Mouse (Mus musculus) liver (tissue): ENCODE data around the gene Zswim2.
"Not testable (repeated sequence)": the region's sequence is repeated elsewhere in the genome, so short reads cannot be mapped to it uniquely, and the experiment has no call there.

Experiments used
- DNase-seq: peaks from one replicate; pipeline ENCODE4 v3.0.0-alpha.2; 2020; ENCODE audit warnings: mixed read lengths

Zswim2 gene

GRCm38 (mm10) chr2:83940931-83941361 lies at the start of gene Zswim2:
Zswim2 (minus strand) TSS chr2:83941228.
- peak; percentile 25 for DNase-seq

GRCm38 (mm10) chr2:83990253-83990652 lies 49.2 kb upstream of the Zswim2 start, which contains the start of gene Gm13691:
Gm13691 (plus strand) TSS chr2:83990553.
- not testable (repeated sequence) for DNase-seq

- DNase-seq = not testable (repeated sequence)
Measured at GRCm38 (mm10) chr2:83984443-83984842, 43.4 kb upstream of the Zswim2 start, which contains the start of gene Gm13697. Gm13697 (plus strand) TSS chr2:83984743.

GRCm38 (mm10) chr2:83978633-83979032 lies 37.6 kb upstream of the Zswim2 start, which contains the start of gene Gm13694:
Gm13694 (plus strand) TSS chr2:83978933.
- DNase-seq = not testable (repeated sequence)

GRCm38 (mm10) chr2:83972823-83973222 lies 31.8 kb upstream of the Zswim2 start, which contains the start of gene Gm13696:
Gm13696 (plus strand) TSS chr2:83973123.
- DNase-seq = not testable (repeated sequence)

- DNase-seq = not testable (repeated sequence)
Measured at GRCm38 (mm10) chr2:83967013-83967412, 26.0 kb upstream of the Zswim2 start, which contains the start of gene Gm13695. Gm13695 (plus strand) TSS chr2:83967313.

GRCm38 (mm10) chr2:83961203-83961602 lies 20.2 kb upstream of the Zswim2 start, which contains the start of gene Gm13693:
Gm13693 (plus strand) TSS chr2:83961503.
- DNase-seq = not testable (repeated sequence)

- DNase-seq = not testable (repeated sequence)
Measured at GRCm38 (mm10) chr2:83955393-83955792, 14.4 kb upstream of the Zswim2 start, which contains the start of gene Gm13698. Gm13698 (plus strand) TSS chr2:83955693.

GRCm38 (mm10) chr2:83941792-83942191 lies 764 bp upstream of the Zswim2 start:
- DNase-seq = no peak

- no peak for DNase-seq
Measured at GRCm38 (mm10) chr2:83941378-83941777, 350 bp upstream of the Zswim2 start.

GRCm38 (mm10) chr2:83929478-83930088 lies 11.4 kb downstream of the Zswim2 start:
- no peak for DNase-seq

GRCm38 (mm10) chr2:83901896-83902540 lies 39.0 kb downstream of the Zswim2 start:
- no peak for DNase-seq

- DNase-seq = no peak
Measured at GRCm38 (mm10) chr2:83893701-83894100, 47.3 kb downstream of the Zswim2 start.

- DNase-seq = no peak
Measured at GRCm38 (mm10) chr2:83883850-83884420, 57.1 kb downstream of the Zswim2 start.
